Mouse (Mus musculus) olfactory bulb, adult 2 months (tissue): Measurements from ENCODE around the gene Hnrnpa2b1. TPM values are rescaled to one million over a fixed set of nuclear protein-coding genes. Genes with fewer than 3 reads are reported as not detected.

Experiments used
- H3K27ac ChIP-seq: fragments of 200-500 bp; 2 replicates; pipeline ENCODE4 v1.5.1; 2012; ENCODE audit warnings: low read depth, low read length; ENCODE audit not compliant: insufficient read depth
- H3K4me1 ChIP-seq: fragments of 200-500 bp; 2 replicates; pipeline ENCODE4 v1.6.1; 2012; ENCODE audit warnings: low read length; ENCODE audit not compliant: control insufficient read depth, insufficient read depth
- H3K4me3 ChIP-seq: fragments of 200-500 bp; 2 replicates; pipeline ENCODE4 v1.5.1; 2012; ENCODE audit warnings: mild to moderate bottlenecking, low read depth, low read length, moderate library complexity; ENCODE audit not compliant: insufficient read depth
- CTCF ChIP-seq: fragments of 200-500 bp; IDR thresholded peaks from 2 replicates; pipeline ENCODE4 v1.5.1; 2012; ENCODE audit warnings: low read depth, mild to moderate bottlenecking, low read length, moderate library complexity; ENCODE audit not compliant: insufficient read depth
- POLR2A ChIP-seq: fragments of 200-500 bp; IDR thresholded peaks from 2 replicates; pipeline ENCODE4 v1.6.1; 2012; ENCODE audit warnings: mild to moderate bottlenecking, low read depth, low read length, moderate library complexity; ENCODE audit not compliant: insufficient read depth
- WGBS: fragments of 180-500 bp; shearing (Covaris S2); methylation state at CpG from one replicate; pipeline ENCODE4 v1.1.7; 2018; 5-methylcytosine and 5-hydroxymethylcytosine counted together
- polyA plus RNA-seq: library from polyadenylated mRNA; stranded (reverse); fragments of >200 nt; gene quantifications from 2 replicates; pipeline ENCODE4 v1.2.4, GENCODE M21; 2012; ENCODE audit warnings: low replicate concordance; ENCODE audit not compliant: missing spikeins, insufficient read depth, insufficient read length

The Hnrnpa2b1 gene
- polyA plus RNA-seq: 1,128 and 1,550 TPM in 2 replicates

- H3K27ac ChIP-seq: peak within 1 kb of the TSS; percentile 99
- TF ChIP-seq POLR2A (peak; percentile 96), CTCF (no peak)
- WGBS: under 1% methylated on average over 63 of the region's 63 CpGs
Observed at GRCm38 (mm10) chr6:51469715-51470310, at the start of gene Hnrnpa2b1. Gene Hnrnpa2b1 (minus strand): TSS chr6:51469894.

DNA sequence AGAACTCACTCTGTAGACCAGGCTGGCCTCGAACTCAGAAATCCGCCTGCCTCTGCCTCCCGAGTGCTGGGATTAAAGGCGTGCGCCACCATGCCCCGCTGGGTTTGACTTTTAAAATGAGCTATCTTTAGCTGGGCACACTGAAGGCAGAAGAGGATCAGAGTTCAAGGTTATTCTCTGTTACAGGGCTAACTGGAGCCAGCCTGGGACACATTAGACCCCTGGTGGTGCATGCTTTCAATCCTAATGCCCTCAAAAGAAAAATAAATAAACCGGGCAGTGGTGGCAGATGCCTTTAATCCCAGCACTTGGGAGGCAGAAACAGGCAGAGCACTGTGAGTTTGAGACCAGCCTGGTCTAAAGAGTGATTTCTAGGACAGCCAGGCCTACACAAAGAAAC is 45.2 kb upstream of the Hnrnpa2b1 start:
- no peak for TF ChIP-seq CTCF
- TF ChIP-seq POLR2A: no peak
- Histone ChIP-seq H3K27ac (no peak overlapping the region), H3K4me3 (no peak overlapping the region), H3K4me1 (no peaks in the 10 kb centered on the region)
- 93% methylated on average over 7 of the region's 7 CpGs for WGBS

More at GRCm38 (mm10) chr6:51469715-51470310, at the start of gene Hnrnpa2b1:
- Histone ChIP-seq H3K4me3 (peak within 1 kb of the TSS; percentile 79), H3K4me1 (peaks cover 4% of the 10 kb centered on the region; the same call in 1 of the 2 replicates)

DNA sequence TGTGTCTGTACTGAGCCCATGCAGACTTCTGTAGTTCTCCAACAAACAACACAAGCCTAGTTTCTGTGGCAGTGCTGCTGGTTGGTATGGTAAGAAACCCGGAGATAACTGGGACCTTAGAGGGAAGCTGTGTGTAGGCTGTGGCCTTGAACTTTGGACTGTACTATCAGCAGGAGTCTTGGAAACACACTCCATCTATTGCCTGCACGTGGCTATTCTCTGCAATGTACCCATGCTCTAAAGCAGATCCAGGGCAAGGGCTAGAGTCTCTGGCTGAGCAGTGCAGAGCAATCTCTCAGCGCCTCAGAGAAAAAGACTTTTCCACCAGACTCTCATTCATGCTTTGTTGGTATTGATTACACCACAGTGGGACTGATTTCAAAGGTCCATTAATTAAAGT is 44.1 kb upstream of the Hnrnpa2b1 start:
- WGBS: 70% methylated on average over 3 of the region's 3 CpGs
- Histone ChIP-seq H3K4me3 (no peak overlapping the region), H3K27ac (no peak overlapping the region), H3K4me1 (no peaks in the 10 kb centered on the region)
- TF ChIP-seq POLR2A (no peak), CTCF (no peak)

DNA sequence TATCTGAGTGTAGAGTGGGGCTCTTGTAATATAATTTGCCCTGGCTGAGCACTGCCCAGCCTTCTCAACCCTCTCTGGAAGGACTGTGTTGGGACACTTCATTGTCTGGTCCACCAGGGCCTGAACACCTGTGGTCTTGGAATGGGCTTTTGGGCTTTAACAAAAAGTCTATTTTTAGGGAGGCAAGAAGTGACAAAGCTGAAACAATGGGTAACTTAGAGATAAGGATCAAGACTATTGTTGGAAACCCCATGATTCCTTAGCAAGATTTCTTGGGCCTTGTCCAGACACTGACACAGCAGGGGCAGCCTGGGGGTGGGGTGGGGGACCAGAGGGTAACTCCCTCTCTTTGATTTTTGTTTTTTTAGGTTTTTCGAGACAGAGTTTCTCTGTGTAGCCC is 41.3 kb upstream of the Hnrnpa2b1 start:
- H3K4me3 ChIP-seq: no peak overlapping the region
- H3K4me1 ChIP-seq: no peaks in the 10 kb centered on the region
- no peak overlapping the region for H3K27ac ChIP-seq
- no peak for TF ChIP-seq CTCF
- no peak for TF ChIP-seq POLR2A
- 60% methylated on average over 1 of the region's 1 CpGs for WGBS

- no peak overlapping the region for H3K27ac ChIP-seq
- TF ChIP-seq CTCF (no peak), POLR2A (no peak)
- WGBS: 37% methylated on average over 5 of the region's 5 CpGs
- no peak overlapping the region for H3K4me3 ChIP-seq
- H3K4me1 ChIP-seq: no peaks in the 10 kb centered on the region
Observed at GRCm38 (mm10) chr6:51510094-51510493, 40.4 kb upstream of the Hnrnpa2b1 start.

DNA sequence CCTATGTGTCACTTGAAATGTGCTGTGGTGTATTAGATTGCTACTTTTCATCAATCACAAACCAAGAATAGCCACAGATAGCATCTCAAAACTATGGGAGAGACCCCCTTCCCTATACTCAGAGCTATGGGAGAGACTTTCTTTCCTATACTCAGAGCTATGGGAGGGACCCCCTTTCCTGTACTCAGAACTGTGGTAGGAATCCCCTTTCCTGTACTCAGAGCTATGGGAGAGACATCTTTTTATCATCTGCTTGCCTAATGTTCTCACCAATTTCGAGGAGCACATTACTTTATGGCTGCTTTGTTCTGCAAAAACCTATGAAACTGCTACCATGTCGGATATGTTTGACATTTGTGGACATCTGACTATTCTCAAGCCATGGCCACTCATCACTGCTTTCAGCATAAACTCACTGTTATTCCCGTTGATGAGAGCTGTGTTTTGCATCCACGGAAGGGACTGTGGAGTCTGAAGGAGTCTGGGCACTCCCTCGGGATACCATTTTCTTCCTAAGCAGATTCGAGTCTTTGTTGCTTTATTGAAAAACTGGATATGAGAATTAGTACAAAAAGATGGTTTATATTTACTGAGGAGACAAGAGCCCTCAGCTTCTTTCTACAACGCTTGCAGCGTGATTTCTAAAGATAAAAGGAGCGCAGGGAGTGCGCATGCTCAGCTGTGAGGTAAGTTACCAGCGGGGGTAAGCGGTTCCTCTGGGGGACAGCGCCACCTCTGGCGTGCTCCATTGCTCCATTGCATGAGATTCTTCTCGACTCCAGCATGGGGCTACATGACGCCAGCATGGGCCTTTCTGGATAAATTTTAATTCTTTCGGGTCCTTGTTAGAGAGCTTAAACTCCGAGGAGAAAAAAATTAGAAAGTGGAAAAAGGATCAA is 39.3 kb upstream of the Hnrnpa2b1 start:
- Histone ChIP-seq H3K27ac (0 out of 2 replicates have a peak overlapping the region, but pooled peaks have one; percentile 35), H3K4me1 (no peaks in the 10 kb centered on the region), H3K4me3 (peak overlapping the region; percentile 23)
- 22% methylated on average over 18 of the region's 18 CpGs for WGBS
- TF ChIP-seq POLR2A (no peak), CTCF (peak; percentile 80)

- Histone ChIP-seq H3K27ac (no peak overlapping the region), H3K4me1 (no peaks in the 10 kb centered on the region), H3K4me3 (no peak overlapping the region)
- 86% methylated on average over 2 of the region's 2 CpGs for WGBS
- TF ChIP-seq POLR2A (no peak), CTCF (no peak)
Observed at GRCm38 (mm10) chr6:51507556-51507955, 37.9 kb upstream of the Hnrnpa2b1 start.

GRCm38 (mm10) chr6:51505671-51506070 is 36.0 kb upstream of the Hnrnpa2b1 start:
- Histone ChIP-seq H3K4me1 (no peaks in the 10 kb centered on the region), H3K27ac (no peak overlapping the region), H3K4me3 (no peak overlapping the region)
- TF ChIP-seq CTCF (no peak), POLR2A (no peak)
- WGBS: 71% methylated on average over 1 of the region's 1 CpGs

GRCm38 (mm10) chr6:51497321-51498111 is 27.8 kb upstream of the Hnrnpa2b1 start:
- H3K4me3 ChIP-seq: no peak overlapping the region
- 63% methylated on average over 8 of the region's 8 CpGs for WGBS
- no peak overlapping the region for H3K27ac ChIP-seq
- TF ChIP-seq CTCF (no peak), POLR2A (no peak)
- H3K4me1 ChIP-seq: no peaks in the 10 kb centered on the region
